Mouse (Mus musculus) cortical plate, adult 2 months (tissue): Measurements from ENCODE around the gene Iars2. TPM values are rescaled to one million over a fixed set of nuclear protein-coding genes. Genes with fewer than 3 reads are reported as not detected.

Source experiments
- H3K27ac ChIP-seq: fragments of 200-500 bp; 2 replicates; pipeline ENCODE4 v1.5.1; 2012; ENCODE audit warnings: low read length, control low read depth, inconsistent platforms; ENCODE audit not compliant: insufficient read depth
- H3K4me1 ChIP-seq: fragments of 200-500 bp; 2 replicates; pipeline ENCODE4 v1.6.1; 2011; ENCODE audit warnings: low read length; ENCODE audit not compliant: control insufficient read depth, insufficient read depth
- H3K4me3 ChIP-seq: fragments of 200-500 bp; 2 replicates; pipeline ENCODE4 v1.5.1; 2011; ENCODE audit warnings: mild to moderate bottlenecking, low read length, control low read depth; ENCODE audit not compliant: insufficient read depth
- CTCF ChIP-seq: fragments of 200-500 bp; IDR thresholded peaks from 2 replicates; pipeline ENCODE4 v1.5.1; 2011; ENCODE audit warnings: mild to moderate bottlenecking, control low read depth, low read length; ENCODE audit not compliant: insufficient read depth; ENCODE audit errors: extremely low read depth
- POLR2A ChIP-seq: fragments of 200-500 bp; IDR thresholded peaks from 2 replicates; pipeline ENCODE4 v1.6.1; 2011; ENCODE audit warnings: mild to moderate bottlenecking, low read length, control low read depth; ENCODE audit not compliant: insufficient read depth; ENCODE audit errors: extremely low read depth
- polyA plus RNA-seq: library from polyadenylated mRNA; depleted of rRNA; stranded (reverse); fragments of >200 nt; gene quantifications from 2 replicates; pipeline ENCODE4 v1.2.3, GENCODE M21; 2012

Iars2 gene
- polyA plus RNA-seq, 1 experiment = 23.7 TPM

GRCm38 (mm10) chr1:185271373-185271772 lies 57.8 kb downstream of the Iars2 start:
- H3K4me3 ChIP-seq = no peak overlapping the region
- TF ChIP-seq CTCF (no peak), POLR2A (no peak)
- H3K27ac ChIP-seq = no peak overlapping the region
- H3K4me1 ChIP-seq = no peaks in the 10 kb centered on the region

DNA sequence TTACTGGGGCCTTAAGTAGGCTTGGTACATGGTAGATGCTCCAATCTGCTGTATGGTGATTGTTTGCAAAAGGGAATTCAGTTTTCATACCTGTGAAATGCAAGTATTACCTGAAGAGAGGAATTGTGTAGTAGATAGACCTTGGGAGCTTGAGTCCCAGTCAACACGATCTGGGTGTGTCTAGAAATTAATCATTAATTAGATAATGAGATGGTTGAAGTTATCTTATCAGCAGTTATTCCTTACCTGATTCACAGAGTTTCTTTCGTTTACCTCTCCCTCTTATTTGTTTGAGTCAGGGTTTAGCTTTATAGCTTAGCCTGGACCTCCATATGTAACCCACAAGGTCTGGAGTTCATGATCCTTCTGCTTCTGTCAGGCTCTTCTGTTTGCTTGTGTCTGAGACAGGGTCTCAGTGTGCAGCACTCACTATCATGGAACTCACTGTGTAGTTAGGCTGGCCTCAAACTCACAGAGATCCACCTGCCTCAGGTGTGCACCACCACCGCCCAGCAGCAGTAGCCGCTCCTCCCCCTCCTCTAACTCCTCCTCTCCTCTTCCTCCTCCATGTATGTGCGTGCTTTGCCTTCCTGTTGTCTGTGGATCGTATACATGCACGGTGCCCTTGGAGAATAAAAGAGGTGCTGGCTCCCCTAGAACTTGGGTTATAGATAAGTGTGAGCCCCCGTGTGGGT lies 58.6 kb downstream of the Iars2 start:
- H3K4me1 ChIP-seq = no peaks in the 10 kb centered on the region
- TF ChIP-seq POLR2A (no peak), CTCF (no peak)
- no peak overlapping the region for H3K4me3 ChIP-seq

DNA sequence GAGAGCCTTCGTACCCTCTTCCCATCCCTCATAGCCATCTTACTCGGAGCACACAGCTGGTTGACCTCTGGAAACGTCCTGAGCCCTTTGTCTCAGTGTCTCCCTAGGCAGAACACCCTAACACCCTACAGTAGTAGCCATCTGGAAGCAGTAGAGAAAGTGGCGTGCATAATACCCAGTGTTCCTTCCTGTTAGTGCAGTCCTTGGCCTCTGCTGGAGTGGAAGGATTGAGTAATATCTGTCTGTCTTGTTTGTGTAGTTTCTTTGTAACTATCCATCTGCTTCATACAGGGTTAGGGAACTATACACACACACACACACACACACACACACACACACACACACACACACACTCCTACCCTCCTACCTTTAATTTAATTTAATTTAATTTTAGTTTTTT lies 60.5 kb downstream of the Iars2 start:
- H3K4me1 ChIP-seq = no peaks in the 10 kb centered on the region
- H3K4me3 ChIP-seq = no peak overlapping the region
- TF ChIP-seq POLR2A = no peak
- no peak for TF ChIP-seq CTCF
- H3K27ac ChIP-seq = no peak overlapping the region

More for the DNA sequence above, 58.6 kb downstream of the Iars2 start:
- no peak overlapping the region for H3K27ac ChIP-seq

DNA sequence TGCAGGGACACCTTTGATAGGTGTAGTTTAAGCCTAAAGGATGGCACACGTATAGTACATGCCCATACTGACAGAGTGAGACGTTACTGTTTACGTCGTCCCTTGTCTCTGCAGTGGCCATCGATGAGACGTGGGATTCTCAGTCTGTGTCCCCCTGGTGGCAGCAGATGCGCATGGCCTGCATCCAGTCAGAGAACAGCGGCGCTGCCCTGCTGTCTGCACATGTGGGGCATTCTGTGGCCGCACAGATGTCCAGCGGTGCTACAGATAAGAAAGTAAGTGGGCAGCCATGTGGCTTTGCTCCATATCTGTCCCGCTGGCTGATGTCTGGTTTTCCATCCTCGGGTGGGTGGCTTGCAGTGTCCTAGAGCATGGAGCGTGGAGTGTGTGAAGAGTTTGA lies 66.6 kb downstream of the Iars2 start:
- Histone ChIP-seq H3K27ac (no peak overlapping the region), H3K4me1 (no peaks in the 10 kb centered on the region), H3K4me3 (no peak overlapping the region)
- TF ChIP-seq CTCF = peak; percentile 42
- TF ChIP-seq POLR2A = no peak

- no peak overlapping the region for H3K4me3 ChIP-seq
- H3K27ac ChIP-seq = no peak overlapping the region
- no peaks in the 10 kb centered on the region for H3K4me1 ChIP-seq
- TF ChIP-seq POLR2A (no peak), CTCF (no peak)
Measured at GRCm38 (mm10) chr1:185256753-185257152, 72.4 kb downstream of the Iars2 start.

DNA sequence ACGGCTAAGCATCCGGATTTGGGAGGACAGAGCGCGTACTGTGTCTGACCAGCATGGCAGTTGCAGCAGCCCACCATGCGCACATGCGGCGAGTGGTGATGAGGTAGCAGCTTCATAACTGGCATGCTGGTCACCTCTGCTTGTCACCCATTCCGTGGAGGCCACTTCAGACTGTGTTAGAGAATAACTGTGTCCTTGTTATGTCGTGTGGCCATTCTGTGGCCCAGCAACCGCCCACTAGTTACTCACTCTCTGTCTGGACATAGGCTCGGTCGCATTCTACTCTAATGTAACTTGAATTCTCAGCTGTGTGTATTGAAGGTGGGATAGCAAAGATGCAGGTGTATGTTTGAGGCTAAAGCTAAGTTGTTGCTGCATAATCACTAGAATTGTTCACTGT lies 73.9 kb downstream of the Iars2 start:
- TF ChIP-seq POLR2A (no peak), CTCF (no peak)
- Histone ChIP-seq H3K27ac (no peak overlapping the region), H3K4me3 (no peak overlapping the region), H3K4me1 (no peaks in the 10 kb centered on the region)

GRCm38 (mm10) chr1:185253140-185253892 lies 75.9 kb downstream of the Iars2 start:
- no peaks in the 10 kb centered on the region for H3K4me1 ChIP-seq
- no peak overlapping the region for H3K4me3 ChIP-seq
- TF ChIP-seq CTCF (no peak), POLR2A (no peak)
- H3K27ac ChIP-seq = no peak overlapping the region; the same call in 1 of the 2 replicates

GRCm38 (mm10) chr1:185252351-185252750 lies 76.8 kb downstream of the Iars2 start:
- no peak overlapping the region for H3K4me3 ChIP-seq
- no peaks in the 10 kb centered on the region for H3K4me1 ChIP-seq
- TF ChIP-seq POLR2A (no peak), CTCF (no peak)
- no peak overlapping the region; the same call in 1 of the 2 replicates for H3K27ac ChIP-seq

- Histone ChIP-seq H3K27ac (no peak overlapping the region), H3K4me3 (no peak overlapping the region), H3K4me1 (no peaks in the 10 kb centered on the region)
- TF ChIP-seq POLR2A (no peak), CTCF (no peak)
Measured at GRCm38 (mm10) chr1:185248728-185249127, 80.5 kb downstream of the Iars2 start.

DNA sequence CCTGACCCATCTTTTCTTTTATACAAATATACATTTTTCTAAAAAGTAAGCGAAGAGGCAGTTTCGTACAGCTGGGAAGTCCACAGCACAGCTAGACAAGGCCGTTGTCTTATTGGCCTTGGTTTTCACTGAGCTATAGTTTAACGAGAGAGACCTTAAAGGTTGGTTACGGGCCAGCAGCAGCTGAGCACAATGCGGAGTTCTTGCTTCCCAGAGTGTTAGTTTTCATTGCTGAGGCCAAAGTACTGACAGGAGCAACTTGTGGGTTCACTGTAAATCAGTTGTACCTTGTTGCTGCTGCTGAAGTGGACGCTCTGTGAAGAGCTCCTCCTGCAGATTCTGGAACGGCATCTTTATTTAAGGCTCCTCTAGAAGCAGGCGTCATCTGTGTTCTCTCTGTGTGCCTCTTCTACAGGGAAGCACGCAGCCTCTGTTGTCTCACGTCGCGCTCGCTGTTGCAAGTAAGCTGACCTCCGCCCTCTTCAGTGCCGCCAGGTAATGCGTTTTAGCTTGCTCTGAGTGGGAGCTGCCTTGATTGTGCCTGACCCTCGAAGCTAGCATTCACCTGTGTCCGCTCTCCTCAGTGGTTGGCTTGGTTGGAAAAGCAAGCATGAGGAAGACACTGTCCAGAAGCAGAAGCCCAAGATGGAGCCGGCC lies 81.6 kb downstream of the Iars2 start:
- TF ChIP-seq CTCF (no peak), POLR2A (no peak)
- H3K4me1 ChIP-seq = peaks cover 3% of the 10 kb centered on the region; the same call in 1 of the 2 replicates
- no peak overlapping the region for H3K27ac ChIP-seq
- H3K4me3 ChIP-seq = no peak overlapping the region
